Mouse (Mus musculus): ENCODE measurements around the gene Baz1a.

Baz1a gene

DNA sequence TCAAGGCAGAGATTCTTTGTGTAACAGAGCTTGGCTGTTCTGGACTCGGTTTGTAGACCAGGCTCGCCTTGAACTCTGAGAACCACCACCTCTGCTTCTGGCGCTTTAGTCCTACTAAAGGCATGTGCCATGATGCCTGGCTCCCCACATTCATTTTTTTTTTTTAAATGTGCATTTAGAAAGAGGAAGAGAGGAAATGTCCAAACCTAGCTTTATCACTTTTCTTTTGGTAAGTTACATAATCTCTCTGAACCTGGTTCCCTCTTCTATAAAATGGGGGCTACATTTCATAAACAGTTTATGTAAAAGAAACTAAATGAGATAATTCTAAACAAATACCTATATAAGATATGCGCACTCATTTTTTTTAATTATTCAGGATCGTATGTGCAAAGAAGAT, 33.2 kb downstream of the Baz1a start:
- 92% methylated on average over 5 of the region's 5 CpGs for WGBS

GRCm38 (mm10) chr12:54980532-54980931, 33.6 kb downstream of the Baz1a start:
- 86% methylated on average over 6 of the region's 6 CpGs for WGBS

DNA sequence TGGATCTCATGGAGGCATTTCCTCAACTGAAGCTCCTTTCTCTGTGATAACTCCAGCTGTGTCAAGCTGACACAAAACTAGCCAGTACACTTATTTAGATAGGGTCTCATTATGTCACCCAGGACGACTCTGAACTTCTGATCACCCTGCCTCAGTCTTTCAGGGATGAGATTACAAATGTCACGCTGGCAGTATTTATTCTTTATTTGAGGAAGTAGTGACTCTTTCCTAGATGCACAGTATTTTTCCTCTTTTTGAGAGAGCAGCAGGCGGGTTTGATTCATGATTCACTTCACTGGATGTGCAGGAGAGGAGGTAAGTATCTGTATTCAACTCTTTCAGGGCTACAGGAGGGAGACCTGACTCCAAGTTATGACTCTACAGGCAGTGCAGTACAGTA, 45.1 kb downstream of the Baz1a start:
- WGBS, result 85% methylated on average over 3 of the region's 3 CpGs

GRCm38 (mm10) chr12:54965532-54966160, 48.5 kb downstream of the Baz1a start:
- 91% methylated on average over 4 of the region's 4 CpGs for WGBS

- WGBS, result 68% methylated on average over 2 of the region's 2 CpGs
Observed at GRCm38 (mm10) chr12:54959569-54959968, 54.6 kb downstream of the Baz1a start.

DNA sequence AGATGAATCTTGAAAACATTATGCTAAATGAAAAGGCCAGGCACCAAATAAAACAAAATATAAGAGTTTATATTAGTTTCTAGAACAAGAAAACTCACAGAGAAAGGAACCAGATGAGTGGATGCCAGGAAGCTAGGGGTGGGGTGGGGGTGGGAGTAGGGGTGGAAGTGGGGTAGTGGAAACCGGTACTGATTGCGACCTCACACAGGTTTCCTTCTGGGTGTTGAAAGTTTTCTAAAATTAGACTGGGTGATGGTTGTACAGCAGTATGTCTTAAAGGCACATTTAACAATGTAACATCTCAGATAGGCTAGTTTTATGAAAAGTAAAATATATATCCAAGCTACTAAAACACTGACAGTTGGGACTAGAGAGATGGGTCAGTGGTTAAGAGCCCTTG, 57.2 kb downstream of the Baz1a start:
- WGBS, result 59% methylated on average over 2 of the region's 2 CpGs

DNA sequence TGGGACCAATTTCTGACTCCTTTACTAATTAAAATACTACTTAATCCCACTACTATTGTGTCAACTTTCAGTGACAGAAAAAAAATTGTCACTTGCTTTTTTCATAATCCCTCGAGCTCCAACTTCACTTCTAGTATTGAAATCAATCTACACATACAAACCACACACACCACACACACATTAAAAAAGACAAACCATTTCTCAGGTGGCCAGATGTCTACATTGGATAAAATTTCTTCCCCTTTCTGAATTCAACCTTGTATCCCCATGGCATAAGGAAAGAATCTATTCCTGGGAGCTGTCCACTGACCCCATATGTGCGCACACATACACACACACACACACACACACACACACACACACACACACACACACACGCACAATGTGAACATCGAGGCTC, 57.7 kb downstream of the Baz1a start:
- WGBS, result 95% methylated on average over 4 of the region's 4 CpGs

DNA sequence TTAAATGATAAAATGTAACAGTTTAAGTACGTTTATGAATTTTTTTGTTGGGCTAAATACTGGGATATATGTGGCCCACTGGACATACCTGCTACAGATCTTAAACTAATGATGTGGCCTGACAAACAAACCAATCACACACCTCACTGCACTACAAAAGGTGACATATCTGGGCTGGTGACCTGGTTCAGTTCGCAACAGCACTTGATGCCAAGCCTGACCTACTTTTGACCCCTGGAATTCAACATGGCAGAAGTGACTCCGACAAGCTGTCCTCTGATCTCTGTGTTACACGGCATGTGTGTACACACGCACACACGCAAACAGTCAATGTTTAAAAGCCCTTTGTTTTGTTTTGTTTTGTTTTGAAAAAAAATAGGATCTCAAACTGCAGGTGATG, 68.0 kb downstream of the Baz1a start:
- WGBS, result 93% methylated on average over 6 of the region's 6 CpGs

DNA sequence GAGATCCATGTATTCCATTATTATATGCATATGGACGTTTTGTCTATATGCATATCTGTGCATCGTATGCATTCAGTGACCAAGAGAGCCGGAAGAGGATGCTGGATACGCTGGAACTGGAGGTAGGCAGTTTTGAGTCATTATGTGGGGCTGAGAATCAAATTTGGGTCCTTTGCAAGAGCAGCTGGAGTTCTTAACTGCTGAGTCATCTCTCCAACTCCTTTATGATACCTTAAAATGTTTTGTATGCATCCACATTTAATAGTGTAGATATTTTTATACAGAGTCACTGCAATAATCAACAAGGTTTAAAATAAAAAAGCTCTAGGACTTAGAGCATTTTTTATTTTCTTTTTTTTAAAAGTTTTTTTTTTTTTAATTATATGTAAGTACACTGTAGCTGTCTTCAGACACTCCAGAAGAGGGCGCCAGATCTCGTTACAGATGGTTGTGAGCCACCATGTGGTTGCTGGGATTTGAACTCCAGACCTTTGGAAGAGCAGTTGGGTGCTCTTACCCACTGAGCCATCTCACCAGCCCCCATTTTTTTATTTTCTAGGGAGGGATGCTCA, 71.5 kb downstream of the Baz1a start:
- 83% methylated on average over 6 of the region's 6 CpGs for WGBS

DNA sequence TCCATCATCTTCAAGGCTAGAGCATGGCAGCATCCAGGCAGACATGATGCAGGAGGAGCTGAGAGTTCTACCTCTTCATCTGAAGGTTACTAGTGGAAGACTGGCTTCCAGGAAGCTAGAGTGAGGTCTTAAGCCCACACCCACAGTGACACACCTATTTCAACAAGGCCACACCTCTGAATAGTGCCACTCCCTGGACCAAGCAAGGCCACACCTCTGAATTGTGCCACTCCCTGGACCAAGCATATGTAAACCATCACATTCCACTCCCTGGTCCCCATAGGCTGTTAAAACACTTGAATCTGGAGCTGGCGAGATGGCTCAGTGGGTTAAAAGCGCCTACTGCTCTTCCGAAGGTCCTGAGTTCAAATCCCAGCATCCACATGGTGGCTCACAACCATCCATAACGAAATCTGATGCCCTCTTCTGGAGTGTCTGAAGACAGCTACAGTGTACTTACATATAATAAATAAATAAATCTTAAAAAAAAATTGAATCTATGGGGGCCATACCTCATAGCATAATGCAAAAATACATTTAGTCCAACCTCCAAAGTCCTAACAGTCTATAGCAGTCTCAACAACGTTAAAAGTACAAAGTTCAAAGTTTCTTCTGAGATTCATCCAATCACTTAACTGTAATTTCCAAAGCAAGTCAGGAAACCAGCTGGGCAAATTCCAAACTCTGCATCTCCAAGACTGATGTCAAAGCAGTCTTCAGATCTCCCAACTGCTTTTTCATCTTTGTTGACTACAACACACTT, 76.4 kb downstream of the Baz1a start:
- WGBS, result 98% methylated on average over 5 of the region's 5 CpGs

DNA sequence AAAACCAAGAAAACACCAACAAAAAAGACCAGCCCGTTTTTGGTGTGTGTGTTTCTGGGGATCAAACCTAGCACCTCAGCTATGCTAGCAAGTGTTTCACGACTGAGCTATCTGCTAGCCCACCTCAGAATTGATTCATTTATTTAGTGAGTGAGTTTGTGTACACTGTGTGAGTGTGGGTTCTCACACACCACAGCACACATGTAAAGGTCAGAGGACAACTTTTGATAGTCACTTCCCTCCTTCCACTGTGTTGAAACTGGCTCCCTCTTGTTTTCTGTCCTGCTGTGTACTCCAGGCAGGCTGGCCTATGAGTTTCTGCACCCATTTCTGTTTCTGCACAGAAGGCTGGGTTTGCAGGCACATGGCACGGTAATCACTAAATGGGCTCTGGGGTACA, 103.8 kb downstream of the Baz1a start:
- 96% methylated on average over 3 of the region's 3 CpGs for WGBS

DNA sequence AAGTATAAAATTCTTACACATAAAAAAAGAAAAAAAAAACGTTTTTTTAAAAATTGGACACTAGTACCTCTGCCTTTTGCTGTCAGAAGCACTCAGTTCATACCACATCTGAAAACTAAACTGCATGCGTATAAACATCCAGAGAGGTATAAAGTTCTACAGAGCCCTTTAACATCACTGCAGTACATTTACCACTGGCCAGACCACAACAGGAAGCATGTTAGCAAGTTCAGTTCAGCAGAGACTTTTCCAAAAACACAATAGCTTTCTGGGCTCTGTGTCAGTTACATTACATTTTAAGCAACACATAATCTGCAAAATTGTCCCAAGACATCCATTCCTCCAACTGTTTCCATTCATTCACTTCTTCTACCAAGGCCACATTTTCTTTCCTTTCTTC, 121.6 kb downstream of the Baz1a start:
- 64% methylated on average over 2 of the region's 2 CpGs for WGBS

DNA sequence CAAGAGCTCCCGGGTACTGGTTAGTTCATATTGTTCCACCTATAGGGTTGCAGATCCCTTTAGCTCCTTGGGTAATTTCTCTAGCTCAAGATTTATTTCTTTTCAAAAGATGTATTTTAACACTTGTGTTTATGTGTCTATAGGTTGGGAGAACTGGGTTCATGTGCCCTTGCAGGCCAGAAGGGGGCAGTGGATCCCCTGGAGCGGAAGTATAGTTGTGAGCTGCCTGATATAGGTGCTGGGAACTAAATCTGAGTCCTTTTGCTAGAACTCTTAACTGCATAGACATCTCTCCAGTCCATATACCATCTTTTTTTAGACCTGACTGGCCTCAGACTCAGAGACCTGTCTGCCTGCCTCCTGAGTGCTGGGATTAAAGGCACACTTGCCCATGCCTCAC, 123.7 kb downstream of the Baz1a start:
- 97% methylated on average over 2 of the region's 2 CpGs for WGBS

GRCm38 (mm10) chr12:54887580-54888127, 126.5 kb downstream of the Baz1a start:
- 86% methylated on average over 4 of the region's 4 CpGs for WGBS

DNA sequence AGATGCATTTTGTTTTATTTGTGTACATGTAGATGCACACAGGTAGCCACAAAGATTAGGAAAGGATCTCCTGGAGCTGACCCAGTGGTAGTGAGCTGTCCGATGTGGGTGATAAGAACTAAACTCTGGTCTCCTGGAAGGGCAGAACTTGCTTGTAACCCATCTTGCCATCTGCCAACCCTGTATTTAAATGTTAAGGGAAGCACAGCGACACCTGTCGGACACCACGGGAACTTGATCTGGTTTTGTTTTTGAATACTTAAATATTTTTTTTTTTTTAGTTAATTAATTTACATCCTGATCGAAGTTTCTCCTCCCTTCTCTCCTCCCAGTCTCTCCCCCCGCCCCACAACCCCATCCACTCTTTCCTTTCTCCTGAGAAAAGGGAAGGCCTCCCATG, 134.5 kb downstream of the Baz1a start:
- 14% methylated on average over 6 of the region's 6 CpGs for WGBS

DNA sequence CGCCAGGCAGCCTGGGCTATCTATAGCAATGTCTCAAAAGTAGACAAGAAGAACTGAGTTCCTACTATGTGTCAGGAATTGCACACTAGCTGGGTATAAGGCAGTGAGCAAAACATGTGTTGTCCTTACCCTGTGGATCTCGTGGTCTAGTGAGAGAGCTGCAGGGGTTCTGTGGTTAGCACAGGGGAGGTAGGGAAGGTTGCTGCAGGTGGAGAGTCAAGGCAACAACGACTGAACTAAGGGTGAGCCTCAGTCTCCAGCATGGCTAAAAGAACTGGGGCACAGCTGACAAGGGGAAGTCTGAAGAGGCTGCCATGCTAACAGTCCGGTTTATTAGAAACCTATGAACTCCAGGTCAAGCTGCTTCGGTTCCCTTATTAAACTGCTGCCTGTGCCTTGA, 134.9 kb downstream of the Baz1a start:
- WGBS, result 77% methylated on average over 5 of the region's 5 CpGs

DNA sequence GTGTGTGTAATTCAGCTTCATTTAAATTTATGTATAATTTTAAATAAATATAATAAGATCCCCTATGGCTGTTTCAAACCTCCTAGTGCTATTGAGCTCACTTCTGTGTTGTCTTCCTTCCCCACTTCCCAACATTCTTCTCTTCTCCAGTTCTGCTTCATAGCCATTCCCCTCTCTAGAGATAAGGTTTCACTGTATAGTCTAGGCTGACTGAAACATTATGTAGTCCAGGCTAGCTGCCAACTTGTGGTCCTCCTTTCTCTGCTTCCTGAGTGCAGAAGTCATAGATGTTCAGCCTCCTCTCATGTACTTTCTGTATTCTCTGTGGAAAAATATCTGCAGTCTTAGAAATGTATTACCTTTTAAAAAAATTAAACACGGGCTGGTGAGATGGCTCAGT, 136.3 kb downstream of the Baz1a start:
- WGBS, result 89% methylated on average over 1 of the region's 1 CpGs

- 50% methylated on average over 5 of the region's 5 CpGs for WGBS
Observed at GRCm38 (mm10) chr12:54876879-54877278, 137.3 kb downstream of the Baz1a start.

GRCm38 (mm10) chr12:54874711-54875110, 139.4 kb downstream of the Baz1a start:
- 83% methylated on average over 6 of the region's 6 CpGs for WGBS

DNA sequence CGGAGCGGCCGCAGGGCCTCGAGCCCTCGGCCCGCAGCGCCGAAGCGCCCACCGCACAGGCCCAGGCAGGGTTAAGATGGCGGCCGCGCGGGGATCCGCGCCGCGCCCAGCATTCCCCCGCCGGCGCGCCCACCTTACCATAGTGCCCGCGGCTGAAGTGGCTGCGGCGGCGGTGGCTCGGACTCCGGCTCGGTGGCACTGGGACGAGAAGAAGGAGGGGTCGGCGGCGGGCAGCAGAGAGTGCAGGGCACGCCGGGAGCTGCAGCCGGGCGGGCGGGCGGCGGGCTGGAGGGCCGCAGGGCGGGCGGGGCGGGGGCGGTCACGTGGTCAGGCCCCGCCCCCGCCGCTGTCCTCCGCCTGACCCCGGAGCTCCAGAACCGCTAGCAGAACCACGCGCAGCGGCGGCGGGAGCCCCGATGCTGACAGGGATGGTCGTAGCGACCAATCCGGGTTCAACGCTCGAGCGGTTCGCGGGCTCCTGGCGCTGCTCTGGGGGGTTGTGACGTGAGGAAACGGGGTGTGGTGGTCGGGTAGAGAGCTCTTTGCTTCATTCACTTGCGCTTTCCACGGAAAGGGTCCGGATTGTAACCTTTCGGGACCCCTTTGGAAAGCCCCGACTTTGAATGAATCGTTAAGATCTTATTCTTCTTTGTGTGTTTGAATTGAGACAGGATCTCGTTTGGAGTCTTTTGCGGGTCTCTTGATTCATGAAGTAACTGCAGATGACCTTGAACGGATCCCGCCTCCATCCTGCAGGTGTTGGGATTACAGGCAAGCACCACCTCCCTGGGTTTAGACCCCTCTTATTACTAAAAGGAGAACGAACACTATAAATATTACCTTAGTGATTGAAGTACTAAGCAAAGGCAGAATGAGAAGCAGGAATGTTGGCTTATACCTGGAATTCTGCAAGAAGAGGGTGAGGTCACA, 151.3 kb downstream of the Baz1a start, which contains the start of gene Cfl2:
Cfl2 (minus strand) TSS at position 272 of the 930 bp plus-strand sequence.
- under 1% methylated on average over 76 of the region's 82 CpGs for WGBS

GRCm38 (mm10) chr12:54861991-54862605, 152.1 kb downstream of the Baz1a start:
- under 1% methylated on average over 36 of the region's 36 CpGs for WGBS

Data from cerebral cortex, adult 2 months (tissue).